Comparison of ENCODE assay signal across 10 mouse cellular contexts in the genomic region with DNA sequence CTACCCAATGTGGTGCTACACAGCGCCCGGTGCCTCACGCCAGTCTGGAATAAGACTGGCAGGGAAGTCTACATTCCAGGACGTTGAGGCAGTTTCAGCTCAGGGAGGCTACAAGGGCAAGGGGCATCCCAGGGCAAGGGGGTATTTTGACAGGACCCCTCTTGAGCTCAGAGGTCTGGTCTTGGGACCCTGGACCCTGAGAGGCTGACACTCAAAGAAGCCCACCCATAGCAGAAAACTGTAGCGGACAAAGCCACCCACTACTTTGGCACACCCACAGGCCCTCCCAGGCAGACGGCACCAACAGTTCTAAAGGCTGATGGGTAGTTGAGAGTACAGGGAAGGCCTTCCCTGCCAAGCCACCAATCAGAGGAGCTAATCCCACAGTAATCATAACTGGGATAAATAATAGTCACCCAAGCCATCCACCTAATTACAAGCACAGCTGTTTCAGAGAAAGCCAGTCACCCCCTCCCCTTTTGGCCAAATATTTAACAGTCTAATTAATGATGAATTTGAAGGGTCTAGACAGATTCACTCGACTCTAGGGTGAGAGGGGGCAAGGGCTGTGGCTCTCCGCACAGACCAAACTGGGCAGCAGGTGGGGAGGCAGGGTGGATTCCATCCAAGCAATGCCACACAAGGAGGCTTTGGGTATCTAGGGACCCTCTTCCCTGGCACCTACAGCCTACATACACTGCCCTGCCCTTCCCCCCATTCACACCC. TPM values are rescaled to one million over a fixed set of nuclear protein-coding genes. Genes with fewer than 3 reads are reported as not detected.
DNase-seq lines count a peak whose midpoint lies in the region; ATAC-seq lines count a peak whose summit lies in the region.
"Had no signal": no experiment of that assay in that cellular context is flagged by ENCODE, and none has a peak within 500 bp of the region (broad histone marks: within the 10 kb centered on the region; RNA-seq: fewer than 3 reads in every experiment).

No protein-coding gene starts in this region.

- H3K4me2 ChIP-seq in heart, embryonic 12.5 days, result peak overlapping the region; percentile 85
- peak overlapping the region; percentile 97 for H3K4me2 ChIP-seq in midbrain, embryonic 16.5 days (ENCODE audit: low read length)

- H3K9ac ChIP-seq in heart, embryonic 12.5 days, result 0 out of 2 replicates have a peak overlapping the region, but pooled peaks have one; percentile 79
- peak overlapping the region; percentile 97 for H3K9ac ChIP-seq in midbrain, embryonic 16.5 days (ENCODE audit: low read depth, low read length)

- no peak for DNase-seq in heart, postnatal 14 days
- DNase-seq in hindbrain, embryonic 10.5 days (ENCODE audit: low spot score), result no peak
- DNase-seq in frontal cortex, postnatal 10 days (ENCODE audit: low spot score in 2 of 2), result no peak
- no peak for DNase-seq in thymus, adult 18-20 months
- no peak for DNase-seq in cerebellum, adult 9-11 months
- DNase-seq: adrenal gland, postnatal 36 days had no signal

- no peak for ATAC-seq in heart, embryonic 12.5 days (ENCODE audit: insufficient number of reproducible peaks, low FRiP score)
- no peak for ATAC-seq in midbrain, embryonic 16.5 days

- peaks cover 50% of the 10 kb centered on the region for H3K4me1 ChIP-seq in heart, embryonic 12.5 days (replicated peaks)
- H3K4me1 ChIP-seq in brown adipose tissue, adult 24 weeks (ENCODE audit: control insufficient read depth, insufficient read depth, insufficient read length, low read length), result peaks cover 36% of the 10 kb centered on the region
- peaks cover 70% of the 10 kb centered on the region for H3K4me1 ChIP-seq in hindbrain, embryonic 10.5 days (replicated peaks)
- H3K4me1 ChIP-seq in midbrain, embryonic 16.5 days (ENCODE audit: control insufficient read depth, insufficient read depth, low read length), result peaks cover 44% of the 10 kb centered on the region

- 78% methylated on average over 8 of the region's 8 CpGs for WGBS in heart, embryonic 12.5 days
- WGBS in hindbrain, embryonic 10.5 days, result 86% methylated on average over 8 of the region's 8 CpGs
- WGBS in midbrain, embryonic 16.5 days, result 66% methylated on average over 8 of the region's 8 CpGs

- H3K36me3 ChIP-seq in heart, embryonic 12.5 days, result peaks cover 38% of the 10 kb centered on the region
- peaks cover 36% of the 10 kb centered on the region for H3K36me3 ChIP-seq in hindbrain, embryonic 10.5 days
- peaks cover 19% of the 10 kb centered on the region for H3K36me3 ChIP-seq in midbrain, embryonic 16.5 days (ENCODE audit: control insufficient read depth, insufficient read depth, low read length)

- peak overlapping the region; percentile 74 for H3K4me3 ChIP-seq in heart, embryonic 12.5 days
- peak overlapping the region; percentile 55 for H3K4me3 ChIP-seq in brown adipose tissue, adult 24 weeks (ENCODE audit: insufficient read depth, low read depth, low read length)
- H3K4me3 ChIP-seq in hindbrain, embryonic 10.5 days, result peak overlapping the region; percentile 87
- H3K4me3 ChIP-seq in midbrain, embryonic 16.5 days (ENCODE audit: low read depth, low read length), result peak overlapping the region; percentile 92

- H3K27me3 ChIP-seq in heart, embryonic 12.5 days (replicated peaks), result no peaks in the 10 kb centered on the region
- no peaks in the 10 kb centered on the region for H3K27me3 ChIP-seq in hindbrain, embryonic 10.5 days (ENCODE audit: insufficient read depth, poor library complexity, severe bottlenecking)
- H3K27me3 ChIP-seq in midbrain, embryonic 16.5 days (ENCODE audit: control insufficient read depth, insufficient read depth, low read depth, low read length), result no peaks in the 10 kb centered on the region

- H3K27ac ChIP-seq in heart, embryonic 12.5 days (ENCODE audit: poor library complexity, severe bottlenecking), result no peak overlapping the region
- peak overlapping the region; percentile 62 for H3K27ac ChIP-seq in brown adipose tissue, adult 24 weeks (replicated peaks; ENCODE audit: low read depth, low read length)
- H3K27ac ChIP-seq in hindbrain, embryonic 10.5 days, result peak overlapping the region; percentile 96
- H3K27ac ChIP-seq in midbrain, embryonic 16.5 days (ENCODE audit: low read length), result peak overlapping the region; percentile 84

- intact Hi-C loops in heart, postnatal 14 days (cut with DNase I), result no loop called here

- no peaks in the 10 kb centered on the region for H3K9me3 ChIP-seq in heart, embryonic 12.5 days (replicated peaks)
- H3K9me3 ChIP-seq in hindbrain, embryonic 10.5 days, result no peaks in the 10 kb centered on the region
- no peaks in the 10 kb centered on the region for H3K9me3 ChIP-seq in midbrain, embryonic 16.5 days (replicated peaks; ENCODE audit: control insufficient read depth, low read length, poor library complexity, severe bottlenecking)

RNA-seq across cellular contexts. Expression of a gene that starts 15.2 kb away (rescaled TPM):
- 34.8 and 36.9 TPM in 2 replicates for polyA plus RNA-seq in heart, embryonic 12.5 days (2016; fragmentation: Nextera tagmentation; extraction: Ambion mirVana)
- 100 to 1,000 TPM; 124 to 132 TPM for total RNA-seq in heart, postnatal 14 days (2021)
- 19.6 and 27.6 TPM in 2 replicates for polyA plus RNA-seq in brown adipose tissue, adult 24 weeks (2012; ENCODE audit: insufficient read depth, insufficient read length, missing spikeins)
- 45.4 and 49.5 TPM in 2 replicates for polyA plus RNA-seq in hindbrain, embryonic 10.5 days (2016; fragmentation: Nextera tagmentation; extraction: Ambion mirVana)
- polyA plus RNA-seq in midbrain, embryonic 16.5 days (2015; fragmentation: Nextera tagmentation; extraction: Ambion mirVana), result 48.1 and 51.7 TPM in 2 replicates

RNA-seq across cellular contexts. Expression of a gene that starts 46.8 kb away (rescaled TPM):
- not detected in 2 replicates for polyA plus RNA-seq in heart, embryonic 12.5 days (2016; fragmentation: Nextera tagmentation; extraction: Ambion mirVana)
- total RNA-seq in heart, postnatal 14 days (2021), result not detected
- not detected in 2 replicates for polyA plus RNA-seq in brown adipose tissue, adult 24 weeks (2012; ENCODE audit: insufficient read depth, insufficient read length, missing spikeins)
- polyA plus RNA-seq in hindbrain, embryonic 10.5 days (2016; fragmentation: Nextera tagmentation; extraction: Ambion mirVana), result not detected in 2 replicates
- not detected in 2 replicates for polyA plus RNA-seq in midbrain, embryonic 16.5 days (2015; fragmentation: Nextera tagmentation; extraction: Ambion mirVana)
- total RNA-seq: adrenal gland, postnatal 36 days; left cerebral cortex, adult 18-20 months had no signal

RNA-seq across cellular contexts. Expression of a gene that starts 47.9 kb away (rescaled TPM):
- 151 and 160 TPM in 2 replicates for polyA plus RNA-seq in heart, embryonic 12.5 days (2016; fragmentation: Nextera tagmentation; extraction: Ambion mirVana)
- 10 to 100 TPM; 80.1 to 88.6 TPM for total RNA-seq in heart, postnatal 14 days (2021)
- 68.4 and 96.1 TPM in 2 replicates for polyA plus RNA-seq in brown adipose tissue, adult 24 weeks (2012; ENCODE audit: insufficient read depth, insufficient read length, missing spikeins)
- polyA plus RNA-seq in hindbrain, embryonic 10.5 days (2016; fragmentation: Nextera tagmentation; extraction: Ambion mirVana), result 154 and 170 TPM in 2 replicates
- polyA plus RNA-seq in midbrain, embryonic 16.5 days (2015; fragmentation: Nextera tagmentation; extraction: Ambion mirVana), result 140 and 146 TPM in 2 replicates

RNA-seq across cellular contexts. Expression of a gene that starts 47.9 kb away (rescaled TPM):
- 63.1 and 71.9 TPM in 2 replicates for polyA plus RNA-seq in heart, embryonic 12.5 days (2016; fragmentation: Nextera tagmentation; extraction: Ambion mirVana)
- 10 to 100 TPM; 32.7 to 41.8 TPM for total RNA-seq in heart, postnatal 14 days (2021)
- 28.3 and 47.4 TPM in 2 replicates for polyA plus RNA-seq in brown adipose tissue, adult 24 weeks (2012; ENCODE audit: insufficient read depth, insufficient read length, missing spikeins)
- polyA plus RNA-seq in hindbrain, embryonic 10.5 days (2016; fragmentation: Nextera tagmentation; extraction: Ambion mirVana), result 124 and 152 TPM in 2 replicates
- polyA plus RNA-seq in midbrain, embryonic 16.5 days (2015; fragmentation: Nextera tagmentation; extraction: Ambion mirVana), result 188 and 193 TPM in 2 replicates
